Mouse (Mus musculus) thymus, adult 2 months (tissue): Measurements from ENCODE around the gene Dock11.

Experiments
- CTCF ChIP-seq: fragments of 200-500 bp; IDR thresholded peaks from 2 replicates; pipeline ENCODE4 v1.5.1; 2012; ENCODE audit warnings: mild to moderate bottlenecking, control low read depth, low read length, moderate library complexity, borderline replicate concordance; ENCODE audit not compliant: control insufficient read depth, poor library complexity, insufficient read depth; ENCODE audit errors: extremely low read depth
- POLR2A ChIP-seq: fragments of 200-500 bp; IDR thresholded peaks from 2 replicates; pipeline ENCODE4 v1.6.1; 2012; ENCODE audit warnings: mild to moderate bottlenecking, low read length, control low read depth, moderate library complexity; ENCODE audit not compliant: control insufficient read depth, poor library complexity, insufficient read depth; ENCODE audit errors: extremely low read depth

DNA sequence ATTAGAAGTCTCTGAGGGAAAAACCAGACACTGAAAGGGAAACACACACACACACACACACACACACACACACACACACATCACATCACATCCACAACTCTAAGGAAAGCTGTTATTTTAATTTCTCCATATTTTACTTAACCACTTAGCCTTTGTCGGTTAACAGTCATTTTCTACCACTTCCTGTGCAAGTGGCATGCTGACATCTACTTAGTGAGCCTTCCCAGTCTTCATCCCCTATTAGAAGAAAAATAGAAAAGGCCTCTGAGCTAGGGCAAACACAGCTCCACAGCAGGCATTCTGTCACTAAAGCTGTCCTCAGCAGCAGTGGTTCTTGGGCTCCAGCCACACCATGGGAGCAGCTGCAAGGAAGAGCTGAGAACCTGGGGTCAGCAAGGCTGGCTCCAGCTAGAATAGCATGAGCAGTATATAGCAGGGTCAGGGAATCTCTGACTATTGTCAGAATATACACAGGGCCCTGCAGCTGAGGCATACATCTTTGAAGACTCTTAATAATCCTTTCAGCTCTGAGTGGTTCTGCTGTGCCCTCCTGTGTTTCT, 36.2 kb downstream of the Dock11 start:
- no peak for TF ChIP-seq POLR2A
- no peak for TF ChIP-seq CTCF
